Mouse (Mus musculus) gastrocnemius, postnatal 4 days (tissue): ENCODE measurements around the gene Scp2. TPM values are rescaled to one million over a fixed set of nuclear protein-coding genes. Genes with fewer than 3 reads are reported as not detected.
A peak's percentile ranks its signal among the peaks of the same experiment; 100 is the strongest.

ENCODE experiments used
- DNase-seq, 2 experiments: peaks; one replicate each; pipeline ENCODE4 v3.0.0; 2021 to 2022; ENCODE audit warnings: low spot score in 2 of 2, mixed read lengths in 2 of 2
- total RNA-seq, 2 experiments: library from RNA; stranded (reverse); gene quantifications; 2 replicates each; pipeline ENCODE4 v1.2.3; 2021

Gene Scp2
- total RNA-seq, 2 experiments from 2014 or later: 96.9 to 111 TPM

DNA sequence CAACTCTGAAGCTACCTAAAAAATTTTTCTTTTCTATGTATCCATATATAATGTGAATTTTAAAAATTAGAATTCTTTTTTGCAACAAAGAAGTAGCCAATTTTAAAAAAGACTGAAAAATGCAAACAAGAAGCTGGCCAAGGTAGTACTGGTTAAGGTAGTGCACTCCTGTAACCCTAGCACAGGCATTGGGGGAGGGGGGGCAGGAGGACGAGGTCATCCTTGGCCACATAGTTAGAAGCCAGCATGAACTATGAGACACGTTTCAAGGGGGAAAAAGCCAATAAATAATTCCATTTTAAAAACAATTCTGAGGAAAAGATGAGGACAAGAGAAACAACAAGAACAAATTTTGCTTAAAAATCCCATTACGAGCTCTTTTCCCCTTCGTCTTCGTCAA, 82.3 kb downstream of the Scp2 start:
- DNase-seq: no peak

DNA sequence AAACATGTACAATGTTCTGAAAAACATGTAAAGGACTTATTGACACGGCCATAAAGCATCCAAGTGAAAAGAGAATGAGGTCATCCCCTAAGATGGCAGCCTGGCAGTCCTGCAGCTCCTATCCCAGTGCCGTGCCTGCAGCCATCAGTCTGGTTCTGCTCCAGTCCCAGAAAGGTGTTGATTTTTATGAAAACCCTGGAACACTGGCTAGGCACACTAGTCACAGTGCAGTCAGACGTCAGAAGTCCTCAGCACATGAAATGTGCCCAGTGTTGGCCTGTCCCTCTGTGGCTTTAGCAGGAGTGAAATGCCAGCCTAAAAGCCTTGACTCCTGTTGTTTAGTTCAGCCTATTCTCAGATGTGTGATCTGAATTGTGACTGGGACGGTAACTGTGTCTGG, 84.0 kb downstream of the Scp2 start:
- no peak for DNase-seq

DNA sequence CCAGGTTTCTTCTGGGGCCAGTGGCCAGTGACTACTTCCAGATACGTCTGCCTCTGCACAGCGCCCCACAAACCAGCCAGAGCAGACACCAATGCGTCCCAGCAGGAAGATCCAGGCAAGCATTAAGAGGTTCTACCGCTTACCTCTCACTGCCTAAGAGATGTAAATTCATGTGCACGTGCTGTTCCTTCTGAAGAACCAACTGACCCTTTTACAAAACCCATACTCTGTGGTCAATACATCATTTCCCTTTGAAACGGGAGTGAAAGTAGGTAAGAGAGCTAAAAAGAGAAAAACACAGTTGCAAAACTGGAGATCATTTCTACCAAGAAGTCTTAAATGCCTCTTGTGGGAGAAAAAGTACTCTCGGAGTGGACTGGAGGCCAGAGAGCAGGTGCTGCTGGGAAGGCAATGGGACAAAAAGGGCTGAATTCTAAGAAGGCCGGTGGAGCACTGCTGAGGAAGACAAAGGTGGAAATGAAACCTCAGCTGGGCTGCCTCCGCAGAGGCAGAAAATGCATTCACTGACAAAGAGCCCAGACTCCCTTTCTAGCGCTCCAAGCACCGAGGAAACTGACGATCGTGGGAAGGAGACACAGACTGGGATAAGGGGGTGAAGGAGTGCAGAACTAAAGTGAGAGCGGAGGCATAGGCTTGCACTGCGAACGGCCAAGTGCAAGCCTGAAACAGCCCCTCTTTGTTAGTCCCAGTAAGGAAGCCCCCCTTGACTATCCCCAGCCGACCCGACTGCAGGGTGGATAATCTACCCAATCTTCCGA, 85.0 kb downstream of the Scp2 start:
- no peak for DNase-seq

DNA sequence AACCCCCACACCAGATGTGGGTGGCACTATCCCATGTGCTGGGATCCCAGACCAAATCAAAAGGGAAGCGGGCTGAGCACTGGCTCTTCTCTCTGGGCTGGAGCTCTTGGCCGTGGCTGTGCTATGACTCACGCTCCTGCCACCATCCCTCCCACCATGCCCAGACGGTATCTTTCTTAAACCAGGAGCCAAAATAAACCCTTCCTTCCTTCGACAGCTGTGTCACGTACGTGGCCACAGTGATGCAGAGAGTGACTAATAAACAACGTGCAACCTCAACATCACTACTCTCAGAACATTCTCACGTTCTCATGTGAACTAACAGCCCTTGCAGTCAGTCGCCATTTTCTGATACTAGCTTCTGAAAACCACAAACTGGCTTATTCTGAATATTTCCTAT, 86.6 kb downstream of the Scp2 start:
- DNase-seq: no peak

DNA sequence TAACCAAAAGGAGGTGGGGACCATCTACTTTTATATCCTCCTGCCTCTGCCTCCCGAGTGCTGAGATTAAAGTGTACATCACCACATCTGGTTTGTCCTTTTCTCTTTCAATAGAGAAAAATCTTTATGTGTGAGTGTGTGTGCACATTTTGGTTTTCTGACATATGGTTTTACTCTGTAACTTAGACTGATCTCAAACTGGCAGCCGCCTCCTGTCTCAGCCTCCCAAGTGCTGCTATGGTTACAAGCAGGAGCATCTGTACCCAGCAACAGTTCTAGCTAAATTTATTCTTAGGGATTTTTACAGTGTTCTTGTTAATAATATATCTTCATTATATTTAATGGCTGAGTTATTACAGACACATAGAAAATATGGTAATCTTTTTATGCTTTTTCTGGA, 87.6 kb downstream of the Scp2 start:
- DNase-seq: no peak

DNA sequence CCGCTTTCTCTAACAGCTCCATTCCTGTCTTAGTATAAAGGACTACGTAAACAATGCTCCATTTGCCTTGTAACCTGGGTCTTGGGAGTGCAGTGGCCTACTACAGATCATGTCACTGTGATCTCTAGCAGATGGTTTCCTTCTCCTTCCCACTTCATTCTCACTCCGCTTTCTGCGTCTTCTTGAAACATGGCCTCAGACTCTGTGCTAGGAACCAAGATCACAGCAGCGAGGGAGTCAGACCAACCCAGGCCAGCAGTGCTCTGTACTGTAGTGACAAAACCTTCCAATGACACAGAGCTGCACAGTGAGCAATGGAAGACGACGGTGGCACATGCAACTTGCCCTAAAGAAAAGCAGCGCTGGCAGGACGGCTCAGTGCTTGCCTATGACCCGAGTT, 88.9 kb downstream of the Scp2 start:
- no peak for DNase-seq

DNA sequence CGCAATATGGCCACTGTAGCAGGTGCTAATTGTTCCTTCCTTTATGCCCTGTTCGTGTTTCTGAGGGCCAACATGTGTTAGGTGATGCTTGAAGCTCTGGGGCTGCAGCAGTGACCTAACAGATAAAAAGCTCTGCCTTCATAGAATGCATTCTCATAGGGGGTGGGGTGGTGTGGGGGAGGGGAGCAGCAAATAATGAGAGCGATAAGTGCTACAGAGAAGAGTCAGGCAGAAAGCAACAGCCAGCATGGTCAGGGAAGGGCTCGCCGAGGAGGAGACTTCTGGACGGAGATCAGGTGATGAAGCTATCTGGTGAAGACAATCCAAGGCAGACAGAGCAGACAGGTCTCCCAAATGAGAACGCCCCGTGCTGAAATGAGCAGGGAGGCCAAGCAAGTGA, 92.1 kb downstream of the Scp2 start:
- no peak for DNase-seq

DNA sequence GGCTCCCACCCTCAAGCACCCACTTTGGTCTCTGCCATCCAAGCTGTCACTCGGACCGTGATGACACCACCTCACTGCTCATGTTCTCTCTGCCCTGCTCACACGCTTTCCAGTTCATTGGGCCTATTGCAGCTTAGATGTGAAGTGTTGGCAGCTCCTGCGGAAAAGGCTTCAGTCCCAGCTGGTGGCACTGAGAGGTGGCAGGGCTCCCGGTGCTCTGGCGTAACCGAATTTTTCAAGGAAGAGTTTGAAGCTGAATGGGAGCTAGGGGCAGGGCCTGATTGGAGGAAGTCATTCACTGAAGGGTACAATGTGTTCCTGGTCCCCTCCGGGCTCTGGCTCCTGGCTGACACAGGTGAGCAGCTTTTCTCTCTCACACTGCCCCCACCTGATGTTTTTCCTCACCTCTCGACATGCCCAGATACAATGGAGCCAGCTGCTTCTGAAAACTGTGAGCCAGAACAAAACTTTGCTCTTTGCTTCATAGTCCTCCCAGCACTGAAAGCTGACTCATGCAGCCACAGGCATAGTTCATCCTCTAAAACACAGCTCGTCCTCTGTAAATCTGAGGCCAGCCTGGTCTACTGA, 93.0 kb downstream of the Scp2 start:
- DNase-seq: no peak

DNA sequence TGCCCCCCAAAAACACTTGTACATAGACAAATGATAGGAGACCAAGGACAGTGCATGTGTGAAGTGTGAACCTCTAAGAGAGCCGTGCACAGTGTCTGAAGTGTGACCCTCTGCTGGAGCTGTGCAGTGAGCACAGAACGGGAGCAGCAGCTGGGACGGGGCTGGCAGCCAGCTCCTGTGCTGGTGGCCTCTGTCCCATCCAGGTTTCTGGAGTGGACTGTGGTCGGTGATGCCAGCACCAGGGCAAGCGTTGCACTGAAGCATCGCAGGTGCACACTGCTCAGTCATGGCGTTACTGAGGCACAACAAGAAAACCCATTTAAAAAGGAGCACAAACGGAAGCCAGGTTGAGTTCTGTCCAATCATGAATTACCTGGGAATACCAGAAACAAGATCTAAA, 98.7 kb downstream of the Scp2 start:
- no peak for DNase-seq

DNA sequence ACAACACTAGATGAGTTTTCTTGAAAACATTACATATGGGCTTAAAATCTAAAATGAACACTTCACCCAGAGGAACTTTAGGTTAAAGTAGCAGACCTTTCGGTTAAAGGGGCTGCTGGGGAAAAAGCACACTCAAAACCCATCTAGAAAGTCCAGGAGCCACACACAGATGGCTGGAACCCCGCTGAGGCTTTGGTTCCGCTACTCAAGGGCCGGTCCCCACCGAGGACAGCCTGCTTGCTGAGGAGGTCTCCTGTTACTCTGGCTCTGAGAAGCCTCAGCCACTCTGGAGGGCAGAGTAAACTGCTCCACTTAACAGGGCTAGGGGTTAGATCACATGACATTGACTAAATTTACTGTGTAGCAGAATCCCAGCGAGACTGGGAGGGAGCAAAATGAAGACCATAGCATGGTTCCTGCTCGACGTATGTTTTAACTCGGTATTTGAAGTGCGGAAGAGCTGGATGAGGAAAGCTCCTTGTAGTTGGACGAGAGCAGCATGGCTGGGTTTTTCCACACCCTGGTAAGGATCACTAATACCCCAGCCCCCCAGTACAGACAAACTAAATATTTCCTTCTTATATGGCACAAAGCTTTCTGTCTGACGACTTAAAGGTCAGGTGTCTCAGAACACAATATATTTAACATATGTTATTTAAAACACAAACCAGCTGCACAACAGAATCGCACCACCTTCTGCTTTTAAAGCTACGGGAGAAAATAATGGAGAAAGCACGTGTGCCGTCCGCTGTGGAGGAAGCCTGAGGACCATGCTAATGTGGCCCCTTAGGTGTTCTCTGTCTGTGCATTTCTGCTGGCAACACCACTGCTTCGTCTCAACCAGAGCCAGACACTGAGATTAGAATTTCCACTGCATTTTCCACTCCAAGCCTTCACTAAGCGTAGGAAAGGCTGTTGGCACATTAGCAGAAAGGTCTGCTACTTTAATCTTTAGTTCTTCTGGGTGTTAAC, 99.4 kb downstream of the Scp2 start:
- DNase-seq: no peak

DNA sequence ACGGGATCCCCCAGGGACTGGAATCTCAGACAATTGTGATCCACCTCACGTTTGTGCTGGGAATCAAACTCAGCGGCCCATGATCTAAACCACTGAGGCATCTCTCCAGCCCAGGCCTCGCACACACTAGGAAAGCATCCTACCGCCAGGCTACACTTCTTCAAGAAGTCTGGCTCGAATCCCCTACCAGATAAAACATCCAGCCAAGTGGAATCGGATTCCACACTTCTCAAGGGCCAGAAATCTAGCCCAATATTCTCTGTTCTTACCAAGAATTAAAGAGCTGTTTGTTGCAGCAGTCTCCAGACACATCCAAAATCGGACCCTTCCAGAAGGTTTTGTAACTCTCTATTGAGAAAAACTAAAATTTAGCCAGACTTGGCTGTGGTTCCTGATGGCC, 107.8 kb downstream of the Scp2 start:
- DNase-seq: no peak

DNA sequence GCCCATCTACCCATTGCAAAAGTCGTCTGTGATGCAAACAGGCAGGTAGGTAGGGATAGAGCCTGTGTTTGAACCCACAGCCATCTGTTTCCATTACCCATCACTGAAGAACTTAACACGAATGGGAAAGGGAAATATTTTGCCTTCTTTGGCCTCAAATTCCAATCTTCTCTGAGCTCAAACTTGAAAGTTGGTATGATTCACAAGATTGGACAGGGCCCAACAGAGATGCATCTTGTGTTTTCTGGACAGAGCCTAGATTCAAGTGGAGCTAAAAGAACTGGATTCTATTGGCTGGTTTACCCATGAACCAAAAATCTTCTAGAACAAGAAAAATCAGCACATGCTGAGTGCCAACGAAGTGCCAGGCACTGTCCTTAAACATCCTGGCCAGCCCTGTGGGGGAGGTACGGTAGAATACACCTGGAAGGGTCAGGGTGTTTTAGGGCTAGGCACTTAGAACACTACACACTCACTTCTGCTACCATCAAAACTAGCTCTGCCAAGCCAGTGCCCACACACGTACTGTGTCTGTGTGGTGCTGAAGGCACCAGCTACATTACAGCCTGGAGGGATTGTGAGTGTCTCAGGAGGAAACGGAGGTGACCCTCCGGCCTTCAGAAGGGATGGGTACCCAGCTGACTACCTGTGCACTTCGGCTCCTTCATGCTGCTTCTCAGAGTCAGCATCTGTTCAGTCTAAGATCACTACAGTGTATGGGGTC, 111.6 kb downstream of the Scp2 start:
- no peak for DNase-seq

DNA sequence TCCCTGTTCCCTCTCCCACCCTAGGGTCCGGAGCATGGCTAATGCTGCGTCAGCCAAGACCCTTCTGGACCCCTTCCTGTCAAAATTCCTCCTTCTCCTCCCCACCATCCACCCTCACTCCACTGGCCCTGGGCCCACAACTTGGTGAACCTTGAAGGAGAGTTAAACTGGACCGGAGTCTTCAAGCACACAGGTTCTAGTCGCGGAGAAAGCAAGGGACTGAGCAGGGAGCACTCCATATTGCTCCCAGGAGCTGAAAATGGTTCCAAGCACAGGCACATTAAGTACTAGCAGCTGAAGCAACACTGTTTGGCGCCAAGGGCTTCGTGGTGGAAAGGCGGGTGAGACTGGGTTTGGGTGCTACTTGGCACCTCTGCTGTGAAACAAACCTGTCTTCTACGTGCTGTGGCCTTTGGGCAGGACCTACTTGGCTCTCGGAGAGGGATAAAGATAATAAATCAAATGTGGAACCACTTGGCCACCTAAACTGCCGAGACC, 112.4 kb downstream of the Scp2 start:
- no peak for DNase-seq

DNA sequence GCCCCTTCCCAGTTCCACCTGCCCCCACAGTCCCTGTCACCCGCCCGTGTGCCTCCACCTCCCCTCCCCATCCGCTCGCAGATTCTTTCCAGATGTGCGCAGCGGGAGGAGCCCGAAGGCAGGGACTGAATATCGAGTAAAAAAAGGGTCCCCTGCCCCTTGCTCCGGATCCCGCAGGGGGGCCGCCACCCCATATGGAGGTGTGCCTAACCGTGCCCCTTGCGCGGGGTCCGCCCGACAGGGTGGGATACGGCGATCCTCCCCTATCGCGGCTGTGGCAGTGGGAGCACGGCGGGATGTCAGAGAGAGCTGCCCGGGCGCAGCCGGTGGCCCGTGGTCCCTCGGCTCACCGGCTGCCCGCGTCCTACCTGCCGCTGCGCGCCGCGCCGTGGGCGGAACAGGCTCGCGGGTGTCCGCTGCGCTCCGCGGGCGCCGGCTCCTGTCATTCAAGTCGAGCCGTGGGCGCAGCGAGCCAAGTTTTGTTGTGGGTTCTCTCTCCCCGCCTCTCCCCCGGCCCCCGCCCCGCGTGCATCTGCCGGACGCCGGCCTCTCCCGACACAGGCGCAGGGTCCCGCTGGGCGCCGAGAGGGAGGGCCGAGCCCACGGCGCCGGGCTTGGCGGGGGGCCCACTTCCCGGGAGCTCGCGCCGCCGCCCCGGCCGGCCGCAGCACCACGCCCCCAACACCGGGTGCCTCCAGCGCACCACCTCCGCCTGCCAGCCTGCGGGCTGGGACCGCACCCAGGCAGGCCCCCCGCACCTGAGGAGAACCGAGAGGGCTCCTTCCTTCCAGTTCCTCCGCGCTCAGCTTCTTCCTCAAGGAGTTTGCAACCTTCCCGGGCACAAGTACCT, 113.1 kb downstream of the Scp2 start:
- peak; percentile 48 to 71 for DNase-seq

DNA sequence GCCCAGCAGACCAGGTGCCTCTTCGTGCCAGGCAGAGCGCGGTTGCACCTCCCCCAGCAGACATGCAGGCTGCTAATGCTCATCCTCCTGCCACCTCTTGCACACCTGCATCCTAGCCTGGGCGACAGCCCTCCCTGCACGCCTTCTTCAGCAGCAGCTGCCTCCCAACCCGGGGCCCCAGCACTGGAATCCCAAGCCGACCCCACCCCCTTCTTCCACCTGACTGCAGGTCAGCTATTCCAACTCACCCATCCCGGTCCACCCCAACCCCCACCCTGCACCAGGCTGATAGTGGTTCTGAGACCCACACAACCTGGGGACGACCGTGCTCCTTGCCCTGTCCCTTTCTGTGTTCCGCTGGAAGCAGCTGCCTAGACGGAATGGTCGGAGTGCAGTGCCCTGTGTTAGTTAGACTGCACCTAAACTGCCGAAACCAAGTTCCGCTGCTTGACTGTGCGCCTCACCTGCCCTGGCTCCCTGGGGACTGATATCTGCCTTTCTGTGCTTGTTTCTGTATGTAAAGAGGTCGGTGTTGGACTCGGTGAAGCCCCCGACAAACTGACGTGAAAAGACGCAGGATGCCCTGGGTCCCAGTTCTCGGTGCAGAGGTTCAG, 113.8 kb downstream of the Scp2 start:
- DNase-seq: no peak

DNA sequence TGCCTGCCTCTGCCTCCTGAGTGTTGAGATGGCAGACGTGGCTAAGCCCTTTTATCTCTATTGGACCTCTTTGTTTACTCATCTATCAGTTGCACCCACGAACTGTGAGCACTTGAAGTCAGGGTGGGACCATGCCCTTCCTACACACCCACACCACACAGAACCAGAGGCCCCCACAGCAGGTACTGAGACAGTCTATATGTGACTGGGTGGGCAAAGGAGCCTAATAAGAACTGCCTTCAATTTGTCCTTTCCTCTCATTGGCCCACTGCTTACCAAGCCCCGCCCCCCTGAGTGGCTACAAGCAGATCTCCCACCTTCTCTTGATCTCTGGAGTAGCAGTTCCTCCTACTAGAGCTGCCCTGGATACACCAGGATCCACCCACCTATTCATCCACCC, 118.6 kb downstream of the Scp2 start:
- no peak for DNase-seq

DNA sequence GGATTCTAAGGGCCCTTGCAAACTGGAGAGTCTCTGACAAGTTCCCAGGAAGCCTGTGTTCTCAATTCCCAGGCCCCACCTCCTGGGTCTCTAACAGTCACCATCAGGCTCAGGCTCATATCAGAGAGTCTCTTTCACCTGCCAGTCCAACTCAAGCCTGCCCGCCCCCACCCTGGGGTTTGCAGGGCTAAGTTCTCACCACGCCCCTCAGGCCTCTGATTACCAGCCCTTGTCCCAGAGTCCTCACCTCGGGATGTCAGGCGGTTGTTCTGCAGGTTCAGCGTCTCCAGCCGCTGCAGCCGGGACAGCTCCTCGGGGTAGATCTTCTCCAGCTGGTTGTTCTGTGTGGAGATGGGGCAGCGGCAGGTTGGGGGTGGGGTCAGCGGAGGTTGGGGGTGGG, 119.5 kb downstream of the Scp2 start:
- no peak for DNase-seq

DNA sequence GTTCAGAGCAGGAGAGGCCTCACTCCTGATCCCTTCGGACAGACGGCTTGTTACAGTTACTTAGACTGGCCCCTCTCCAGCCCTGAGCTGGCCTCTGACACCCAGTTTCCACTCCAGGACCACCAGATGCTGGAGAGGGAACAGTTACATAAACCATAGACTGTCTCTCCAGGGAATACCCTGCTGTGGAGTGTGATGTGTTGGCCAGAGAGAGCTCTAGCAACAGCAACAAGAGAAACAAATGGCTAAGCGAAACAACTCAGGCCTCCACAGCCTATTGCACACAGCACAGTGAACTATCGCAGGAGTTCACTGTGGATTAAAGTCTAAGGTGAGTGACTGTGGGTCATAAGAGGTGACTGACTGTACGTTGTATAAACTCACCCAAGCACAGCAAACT, 120.2 kb downstream of the Scp2 start:
- DNase-seq: peak in 1 of 2 experiments; percentile 69

DNA sequence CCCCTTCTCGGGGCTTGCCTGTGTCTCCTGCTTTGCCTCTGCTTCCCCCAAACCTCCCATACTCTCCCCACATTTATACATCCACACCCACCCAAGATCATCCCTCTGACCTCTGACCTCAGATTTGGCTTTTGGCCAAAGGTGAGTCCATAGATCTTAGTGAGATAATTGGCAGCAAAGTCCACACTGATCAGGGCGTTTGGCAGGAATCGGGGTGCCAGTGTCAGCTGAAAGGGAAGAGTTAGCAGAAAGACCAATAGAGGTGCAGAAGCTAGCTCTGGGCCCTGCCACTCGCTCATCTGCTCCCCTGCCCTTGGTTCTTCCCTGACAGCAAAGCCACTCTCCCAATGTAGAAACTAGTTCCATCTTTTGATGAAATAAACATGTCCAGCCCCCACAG, 121.6 kb downstream of the Scp2 start:
- DNase-seq: no peak

DNA sequence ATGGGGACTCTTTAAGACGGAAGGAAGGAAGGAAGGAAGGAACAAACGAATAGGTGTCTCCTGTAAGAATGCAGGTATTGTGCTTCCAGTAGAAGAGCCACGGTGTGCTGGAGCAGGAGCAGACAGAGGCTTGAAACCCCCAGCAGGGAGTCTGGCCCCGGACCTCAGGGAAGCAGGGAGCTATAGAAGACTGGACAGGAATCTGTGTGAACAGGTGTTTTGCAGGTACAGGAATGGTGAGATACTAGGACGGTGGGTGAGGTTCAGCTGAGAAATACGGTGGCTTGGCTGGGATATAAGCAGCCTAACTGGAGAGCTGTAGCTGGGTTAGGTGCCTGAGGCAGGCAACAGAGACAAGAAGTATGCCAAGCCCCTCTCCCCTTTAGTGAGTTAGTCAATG, 124.6 kb downstream of the Scp2 start:
- no peak for DNase-seq
